Mouse (Mus musculus): Measurements from ENCODE around the gene Myo1a. TPM values are rescaled to one million over a fixed set of nuclear protein-coding genes. Genes with fewer than 3 reads are reported as not detected.
"Not testable (repeated sequence)": the region's sequence is repeated elsewhere in the genome, so short reads cannot be mapped to it uniquely, and the experiment has no call there.

Myo1a gene
- not detected for total RNA-seq (2021)

DNA sequence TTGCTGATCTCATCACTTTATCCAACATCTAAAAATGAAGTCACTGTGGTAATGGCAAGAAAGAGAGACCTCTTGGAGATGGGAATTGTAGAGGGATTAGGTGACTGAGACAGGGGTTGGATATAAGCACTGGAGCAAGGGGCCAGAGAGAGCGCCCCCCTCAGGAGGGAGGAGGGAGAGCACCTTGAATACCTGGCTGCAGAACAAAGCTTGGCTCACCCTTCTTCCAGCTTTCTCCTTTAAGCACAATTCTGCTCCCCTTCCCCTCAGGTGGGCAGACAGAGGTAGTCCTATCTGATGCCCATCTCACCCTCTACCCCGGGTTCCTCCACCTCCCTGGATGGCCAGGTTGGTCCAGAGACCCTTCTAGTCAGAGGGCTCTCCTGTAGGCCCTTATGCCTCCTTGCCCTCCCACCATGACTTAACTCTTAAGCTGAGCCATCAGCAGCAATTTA, at the start of gene Myo1a:
TSS of gene Myo1a (plus strand) at position 405 of the 455 bp plus-strand sequence.
- intact Hi-C loops (cut with DNase I), result no loop called here
- no peak for DNase-seq

DNA sequence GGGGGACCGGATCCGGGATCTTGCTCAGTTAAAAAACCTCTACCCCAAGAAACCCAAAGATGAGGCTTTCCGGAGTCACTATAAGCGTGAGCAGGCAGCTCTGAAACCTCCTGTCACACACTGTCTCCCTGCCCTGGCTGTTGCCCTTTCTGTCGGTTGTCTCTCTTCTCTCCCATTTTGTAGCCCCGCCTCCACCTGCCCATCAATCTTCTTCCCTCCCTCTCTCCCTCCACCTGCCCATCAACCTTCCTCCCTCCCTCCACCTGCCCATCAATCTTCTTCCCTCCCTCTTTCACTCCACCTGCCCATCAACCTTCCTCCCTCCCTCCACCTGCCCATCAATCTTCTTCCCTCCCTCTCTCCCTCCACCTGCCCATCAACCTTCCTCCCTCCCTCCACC, 47.4 kb upstream of the Myo1a start:
- DNase-seq; intact Hi-C loops (cut with DNase I): not testable (repeated sequence)

DNA sequence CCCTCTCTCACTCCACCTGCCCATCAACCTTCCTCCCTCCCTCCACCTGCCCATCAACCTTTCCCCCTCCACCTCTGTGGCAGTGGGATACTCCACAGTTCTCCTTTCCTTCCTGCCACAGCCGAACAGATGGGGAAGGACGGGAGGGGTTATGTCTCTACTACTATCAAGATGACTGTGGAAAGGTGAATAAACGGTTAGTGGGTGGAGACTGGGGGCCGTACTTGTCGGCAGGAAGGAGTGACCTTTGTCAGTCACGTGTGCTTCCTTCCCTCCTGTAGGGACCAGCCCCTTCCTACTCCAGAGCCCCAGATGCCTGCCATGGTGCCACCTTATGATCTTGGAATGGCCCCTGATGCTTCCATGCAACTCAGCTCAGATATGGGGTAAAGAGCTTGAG, 46.9 kb upstream of the Myo1a start:
- intact Hi-C loops (cut with DNase I), result no loop called here
- no peak for DNase-seq

DNA sequence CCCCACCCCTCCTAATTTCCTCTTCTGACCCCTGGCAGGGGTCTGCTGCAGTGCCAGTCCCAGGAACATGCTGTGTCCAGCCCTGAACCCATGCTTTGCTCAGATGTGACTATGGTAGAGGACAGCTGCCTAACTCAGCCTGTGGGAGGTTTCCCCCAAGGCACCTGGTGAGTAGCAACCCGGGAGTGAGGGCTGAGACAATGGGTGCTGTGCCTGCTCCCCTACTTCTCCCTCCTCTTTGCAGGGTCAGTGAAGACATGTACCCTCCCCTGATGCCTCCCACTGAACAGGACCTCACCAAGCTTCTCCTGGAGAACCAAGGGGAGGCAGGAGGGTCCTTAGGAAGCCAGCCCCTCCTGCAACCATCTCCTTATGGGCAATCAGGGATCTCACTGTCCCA, 45.4 kb upstream of the Myo1a start:
- no peak for DNase-seq
- intact Hi-C loops (cut with DNase I), result no loop called here

DNA sequence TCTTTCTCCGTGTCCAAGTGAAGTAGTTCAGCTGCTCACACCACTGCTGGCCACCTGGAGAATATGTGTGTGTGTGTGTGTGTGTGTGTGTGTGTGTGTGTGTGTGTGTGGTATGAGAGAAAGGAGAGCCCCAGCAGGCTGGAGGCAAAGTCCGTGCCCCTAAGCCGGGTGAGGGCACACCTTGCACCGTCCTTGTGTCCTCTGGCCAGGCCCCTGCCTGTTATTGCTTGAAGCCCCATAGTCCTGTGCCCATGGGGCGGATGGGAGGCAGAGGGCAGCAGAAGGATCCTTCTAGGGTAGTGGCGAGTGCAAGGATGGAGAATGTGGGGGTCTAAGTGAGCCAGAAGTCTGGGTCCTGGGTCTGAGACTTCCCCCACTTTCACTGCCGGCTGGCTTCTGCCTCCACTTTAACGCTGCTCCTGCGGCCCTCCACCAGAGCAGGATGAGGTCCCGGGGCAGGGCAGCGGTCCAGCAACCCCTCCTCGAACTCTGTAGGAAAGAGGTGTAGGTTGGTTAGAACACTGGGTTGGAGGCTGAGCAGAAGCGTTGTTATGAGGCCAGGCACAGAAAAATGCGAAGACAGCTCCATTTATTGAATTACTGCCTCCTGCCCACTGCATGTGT, 43.6 kb upstream of the Myo1a start:
- no peak for DNase-seq
- intact Hi-C loops (cut with DNase I), result loop anchor here (2.0 to 10.0 kb wide), 2 partner anchors 15 to 513 kb away; no protein-coding TSS in a partner anchor

DNA sequence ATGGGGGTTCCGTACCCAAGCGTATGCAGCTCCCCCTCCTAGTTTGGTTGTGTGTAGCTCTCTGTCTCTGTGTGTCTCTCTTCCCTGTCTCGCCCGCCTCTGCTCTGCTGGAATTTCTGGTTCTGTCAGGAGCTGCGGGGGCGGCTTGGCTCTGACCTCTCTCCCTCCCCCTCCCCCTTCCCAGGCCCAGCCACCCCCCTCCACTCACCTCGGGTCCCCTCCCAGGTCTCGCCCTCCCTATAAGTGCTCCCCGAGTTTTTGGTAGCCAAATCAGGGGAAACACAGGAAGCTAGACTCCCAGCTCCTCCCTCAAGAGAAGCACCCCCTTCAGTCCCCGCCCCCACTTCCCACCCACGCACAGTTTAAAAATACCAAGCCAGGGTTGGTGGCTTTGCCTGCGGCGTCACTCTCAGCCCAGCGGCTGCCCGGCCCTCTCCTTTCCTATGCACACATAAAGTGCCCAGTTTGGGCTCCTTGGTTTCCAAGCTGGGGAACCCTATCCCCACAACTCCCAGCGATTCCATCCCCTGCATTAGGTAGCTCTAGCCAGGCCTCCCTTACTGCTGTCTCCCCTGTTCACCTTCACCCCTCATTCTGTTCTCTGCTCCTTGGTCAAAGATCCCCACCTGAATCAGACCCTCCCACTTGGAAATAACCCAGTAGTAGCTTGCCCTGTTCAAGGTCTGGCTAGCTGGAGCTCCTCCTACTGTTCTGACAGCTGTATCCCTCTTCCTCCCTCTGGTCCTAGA, 42.9 kb upstream of the Myo1a start:
- peak; percentile 64 to 73 for DNase-seq
- intact Hi-C loops (cut with DNase I), result loop anchor here (2.0 to 10.0 kb wide), 2 partner anchors 15 to 513 kb away; no protein-coding TSS in a partner anchor

DNA sequence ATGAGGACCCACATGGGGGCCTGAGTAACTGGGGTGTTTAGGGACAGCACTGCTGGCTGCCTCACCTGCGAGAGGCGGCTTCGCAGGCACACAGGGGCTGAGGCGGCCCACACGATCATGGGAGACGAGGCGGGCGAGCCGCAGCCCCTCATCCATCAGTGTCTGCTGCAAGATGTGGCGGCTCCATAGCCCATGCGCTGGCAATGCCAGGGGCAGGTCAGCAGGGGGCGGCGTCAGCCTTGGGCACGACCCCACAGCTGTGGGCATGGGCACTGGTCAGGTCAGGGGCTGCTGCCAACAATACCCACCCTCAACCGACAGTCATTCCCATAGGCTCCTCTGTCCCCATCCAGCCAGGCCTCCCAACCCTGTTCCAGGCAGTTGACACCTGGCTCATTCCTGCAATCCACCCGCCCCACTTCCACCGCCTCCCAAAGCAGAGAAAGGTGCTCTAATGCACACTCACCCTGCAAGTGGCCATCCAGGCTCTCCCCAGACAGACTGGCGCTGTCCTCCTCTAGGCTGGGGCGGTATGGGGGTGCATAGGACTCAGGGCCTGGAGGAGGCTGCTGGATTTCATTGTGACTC, 42.2 kb upstream of the Myo1a start:
- intact Hi-C loops (cut with DNase I), result loop anchor here (10.0 kb wide), 1 partner anchor 512 kb away; no protein-coding TSS in a partner anchor
- no peak for DNase-seq

DNA sequence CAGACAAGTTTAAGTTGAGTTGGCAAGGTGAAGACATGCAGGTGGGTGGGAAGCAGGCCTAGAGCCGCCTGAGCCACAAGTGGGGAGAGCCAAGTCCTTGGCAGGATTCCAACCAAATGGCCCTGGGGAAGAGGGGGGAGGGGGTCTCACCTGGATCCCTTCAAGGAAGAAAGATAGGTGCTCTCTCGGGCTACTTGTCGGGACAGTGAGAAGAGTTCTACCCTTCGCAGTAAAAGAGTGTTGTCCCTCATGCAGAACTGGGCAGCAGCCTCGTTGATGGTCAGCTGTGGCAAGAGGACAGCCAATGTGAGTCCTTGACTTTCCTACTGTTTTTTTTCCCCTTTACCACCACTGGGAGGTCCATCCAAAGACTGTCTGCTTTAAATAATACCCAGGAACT, 41.4 kb upstream of the Myo1a start:
- DNase-seq, result no peak
- intact Hi-C loops (cut with DNase I), result loop anchor here (10.0 kb wide), 1 partner anchor 511 kb away; no protein-coding TSS in a partner anchor

DNA sequence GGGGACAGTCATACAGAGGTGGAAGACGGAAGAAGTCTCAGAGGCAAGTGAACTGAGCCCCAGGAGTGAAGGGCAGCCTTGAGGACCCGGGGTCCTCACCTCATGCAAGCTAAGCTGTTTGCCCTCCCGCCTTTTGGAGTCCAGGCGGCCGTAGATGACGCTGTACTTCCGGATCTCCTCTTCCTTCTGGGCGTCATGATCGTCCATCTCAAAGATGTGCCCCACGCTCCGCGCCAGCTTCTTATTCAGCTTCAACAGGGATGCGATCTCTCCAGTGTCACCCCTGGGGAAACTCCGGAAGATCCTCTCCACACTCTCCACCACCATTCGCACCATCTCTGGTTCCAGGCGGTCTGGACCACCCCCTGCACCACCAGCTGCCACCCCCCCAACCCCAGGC, 40.8 kb upstream of the Myo1a start:
- intact Hi-C loops (cut with DNase I), result loop anchor here (10.0 kb wide), 1 partner anchor 511 kb away; no protein-coding TSS in a partner anchor
- DNase-seq, result no peak

DNA sequence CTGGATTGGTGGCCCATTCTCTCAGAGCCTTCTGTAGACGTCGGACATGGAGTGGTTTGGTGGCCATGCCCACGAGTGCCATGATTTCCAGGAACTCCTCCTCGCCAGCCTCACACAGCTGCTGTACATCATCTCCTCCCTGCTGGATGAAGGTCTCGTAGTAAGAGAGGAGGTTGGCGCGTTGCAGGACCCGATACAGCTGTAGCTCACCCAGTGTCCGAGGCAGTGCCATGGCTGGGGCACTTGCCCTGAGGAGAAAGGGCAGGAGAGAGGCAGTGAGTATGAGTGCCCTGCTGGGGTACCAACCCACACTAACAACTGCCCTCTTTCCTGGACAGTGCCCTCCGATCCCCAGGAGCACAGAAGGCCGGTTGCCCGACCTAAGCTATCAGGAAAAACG, 40.1 kb upstream of the Myo1a start:
- DNase-seq, result no peak
- intact Hi-C loops (cut with DNase I), result loop anchor here (5.0 to 10.0 kb wide), 2 partner anchors 378 to 510 kb away; partner anchors contain the start of gene Mbd6

DNA sequence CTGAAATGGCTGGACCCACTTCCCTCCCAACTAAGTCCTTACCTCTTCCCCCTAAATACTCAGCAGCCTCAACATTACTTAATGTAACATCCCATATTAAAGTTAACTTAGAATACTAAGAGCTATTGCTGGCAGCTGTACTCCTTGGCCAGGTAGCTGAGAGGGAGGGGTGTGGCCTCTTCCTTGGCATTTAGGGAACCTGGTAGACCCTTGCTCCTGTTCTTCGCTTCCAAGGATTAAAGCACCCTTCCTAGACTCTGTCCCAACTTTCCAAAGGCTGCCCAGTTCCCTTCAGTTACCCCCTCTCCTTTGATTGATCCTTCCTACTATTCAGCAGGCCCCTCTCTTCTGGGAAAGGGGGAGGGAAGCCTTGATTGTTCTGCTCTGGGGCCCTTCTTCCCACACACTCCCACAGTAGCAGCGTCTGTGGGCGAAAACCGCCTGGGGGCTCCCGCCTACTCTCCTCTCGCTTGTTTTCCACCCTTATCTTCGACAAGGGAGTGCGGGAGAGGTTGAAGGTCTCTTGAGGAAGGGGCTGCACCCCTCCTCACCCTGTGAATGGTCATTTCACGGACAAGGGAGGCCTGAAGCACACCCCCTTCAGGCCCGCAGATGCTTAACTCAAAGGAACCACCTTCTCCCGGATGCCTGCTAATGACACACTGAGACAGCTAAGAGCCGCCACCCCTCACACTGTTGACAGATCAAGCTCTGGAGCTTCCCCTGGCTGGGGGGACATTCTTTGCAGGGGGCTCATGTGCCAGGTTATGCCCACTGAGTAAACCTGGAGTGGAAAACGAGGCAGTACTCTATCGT, 39.4 kb upstream of the Myo1a start:
- intact Hi-C loops (cut with DNase I), result loop anchor here (1.0 to 10.0 kb wide), 3 partner anchors 22 to 509 kb away; partner anchors contain the start of gene Mbd6
- DNase-seq, result peak in 1 of 2 experiments; percentile 52

DNA sequence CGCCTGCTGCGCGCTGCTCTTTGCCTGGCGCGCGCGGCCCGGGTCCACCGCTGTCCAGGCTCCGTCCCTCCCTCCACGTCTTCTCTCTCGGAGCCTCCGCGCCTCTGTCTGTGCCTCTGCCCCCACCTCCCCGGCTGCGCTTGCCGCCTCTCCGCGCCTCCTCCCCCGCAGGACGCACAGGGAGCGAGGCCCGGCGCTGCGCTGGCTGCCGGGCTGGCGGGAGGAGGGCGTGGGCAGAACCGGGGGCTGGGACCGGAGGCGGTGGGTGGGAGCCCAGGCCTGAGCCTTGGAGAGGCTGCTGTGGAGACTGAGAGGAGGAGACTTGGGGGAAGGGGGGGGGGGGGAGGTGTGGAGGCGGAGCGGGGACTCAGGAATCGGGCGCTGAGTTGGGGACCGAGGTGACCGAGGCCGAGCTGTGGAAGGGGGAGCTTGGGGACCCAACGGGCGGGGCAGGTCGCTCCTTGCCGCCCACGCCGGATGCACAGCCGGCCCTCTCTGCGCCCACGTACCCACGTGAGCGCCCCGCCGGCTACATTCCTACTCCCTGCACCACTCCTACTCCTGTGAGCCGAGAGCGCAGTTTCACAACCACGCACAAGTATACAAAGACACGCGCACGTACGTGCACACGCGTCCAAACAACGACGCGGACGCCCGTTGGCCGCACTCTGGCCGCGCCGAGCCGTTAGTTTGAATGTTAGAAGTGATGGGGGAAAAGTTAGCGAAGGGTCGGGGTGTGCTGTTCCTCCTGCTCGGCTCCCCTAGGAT, 38.3 kb upstream of the Myo1a start, which contains the start of gene Nemp1:
TSS of gene Nemp1 (plus strand) at position 401 of the 768 bp plus-strand sequence.
- intact Hi-C loops (cut with DNase I), result loop anchor here (1.0 to 10.0 kb wide), 3 partner anchors 23 to 508 kb away; partner anchors contain the start of gene Mbd6
- peak; percentile 86 to 90 for DNase-seq

DNA sequence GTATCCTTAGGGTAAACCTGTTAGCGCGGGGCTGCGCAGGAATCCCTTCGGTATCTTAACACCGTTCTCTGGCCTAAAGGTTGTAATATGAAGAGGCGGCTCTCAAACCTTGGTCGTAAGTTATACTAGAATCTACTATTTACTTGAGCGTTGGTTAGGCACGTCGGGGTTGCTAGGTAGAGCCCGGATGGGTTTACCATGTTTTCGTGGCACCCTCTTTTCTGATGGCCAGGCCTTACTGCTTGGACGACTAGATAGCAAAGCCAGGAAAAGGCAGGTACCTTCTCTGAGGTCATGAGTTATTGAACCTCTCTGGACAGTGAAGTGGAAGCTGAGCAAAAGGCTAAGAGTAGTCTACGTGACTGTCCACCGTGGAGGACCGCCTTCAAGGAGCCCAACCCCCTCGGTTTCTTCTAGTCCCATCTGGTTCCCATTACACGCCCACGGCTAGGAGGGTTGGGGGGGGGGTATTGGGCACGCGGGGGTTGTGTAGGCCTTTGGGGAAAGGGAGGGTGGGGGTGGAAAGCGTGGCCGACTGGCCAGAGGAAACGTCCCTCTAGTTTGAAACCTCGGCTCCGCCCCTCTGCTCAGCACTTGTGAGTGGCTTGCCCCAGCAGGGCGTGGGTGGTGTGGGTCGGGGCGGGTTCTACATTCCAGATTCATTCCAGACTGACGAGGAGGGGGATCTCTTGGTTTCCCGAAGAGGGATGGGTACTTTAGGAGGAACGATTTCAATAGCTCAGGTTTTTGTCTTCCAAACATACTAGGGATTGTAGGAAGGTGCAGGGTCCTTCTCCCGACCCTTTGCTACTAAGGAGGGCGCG, 37.5 kb upstream of the Myo1a start:
- peak; percentile 83 to 87 for DNase-seq
- intact Hi-C loops (cut with DNase I), result loop anchor here (5.0 to 10.0 kb wide), 2 partner anchors 380 to 507 kb away; partner anchors contain the start of gene Mbd6

DNA sequence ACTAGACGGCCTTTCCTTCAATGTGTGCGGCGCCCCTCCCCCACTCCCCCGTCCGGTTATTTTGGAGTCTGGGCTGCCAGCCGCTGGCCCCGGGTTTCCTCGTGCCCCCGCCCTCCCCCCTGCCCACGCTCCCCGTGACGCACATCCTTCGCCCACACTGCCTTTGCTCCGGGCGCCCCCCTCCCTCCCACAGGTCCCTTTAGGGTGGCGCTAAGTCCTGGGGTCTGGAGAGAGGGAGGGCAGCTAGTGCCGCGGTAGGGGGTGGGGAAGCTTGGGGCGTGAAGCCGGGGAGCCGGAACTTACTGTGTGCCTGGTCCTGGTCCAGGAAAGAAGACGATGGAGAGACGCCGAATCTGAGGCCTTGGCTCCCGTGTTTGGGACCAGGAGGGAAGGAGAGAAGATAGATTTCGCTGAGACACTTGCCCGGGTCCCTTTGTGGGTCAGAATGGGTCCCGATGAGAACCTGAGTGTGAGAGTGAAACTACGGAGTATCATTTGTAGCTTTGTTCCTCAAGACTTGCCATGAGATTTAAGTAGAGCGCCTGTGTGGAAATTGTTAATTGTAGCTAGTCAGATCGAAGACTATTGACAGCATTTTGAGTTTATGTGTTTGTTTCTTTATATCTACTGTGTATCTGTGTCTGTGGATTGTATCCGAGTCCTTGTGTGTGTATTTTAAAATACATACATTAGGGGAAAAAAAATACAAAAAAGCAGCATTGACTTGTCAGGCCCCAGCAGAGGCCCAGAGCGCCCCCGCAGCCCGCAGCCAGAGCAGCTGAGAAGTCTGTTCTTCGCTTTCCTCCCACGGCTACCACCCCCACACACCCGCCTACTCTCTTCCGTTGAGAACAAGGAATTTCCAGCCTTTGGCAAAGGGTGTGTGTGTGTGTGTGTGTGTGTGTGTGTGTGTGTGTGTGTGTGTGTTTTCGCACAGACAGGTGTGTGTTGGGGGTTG, 36.6 kb upstream of the Myo1a start, which contains the start of gene Nab2:
TSS of gene Nab2 (minus strand) at position 476 of the 958 bp plus-strand sequence.
- intact Hi-C loops (cut with DNase I), result loop anchor here (5.0 to 10.0 kb wide), 2 partner anchors 381 to 506 kb away; partner anchors contain the start of gene Mbd6
- peak; percentile 80 to 84 for DNase-seq

DNA sequence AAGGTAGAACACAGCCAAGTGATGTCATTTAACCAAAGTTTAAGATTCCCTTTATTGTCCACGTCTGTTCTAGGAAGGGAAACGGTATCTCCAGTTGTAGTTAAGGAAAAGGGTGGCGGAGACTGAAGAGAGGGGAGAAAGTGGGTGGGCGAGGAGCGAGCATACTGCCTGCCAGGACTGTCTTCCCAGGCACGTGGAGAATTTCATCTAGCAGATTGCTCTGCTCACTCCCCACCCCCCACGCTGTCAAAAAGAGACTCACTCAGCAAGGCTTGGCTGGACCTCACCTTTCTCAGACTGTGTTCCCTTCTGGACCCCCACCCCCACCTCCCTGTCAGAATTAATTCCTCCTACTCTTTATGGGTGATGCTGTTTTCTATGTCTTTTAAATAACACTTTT, 35.8 kb upstream of the Myo1a start:
- DNase-seq, result no peak
- intact Hi-C loops (cut with DNase I), result loop anchor here (5.0 to 10.0 kb wide), 2 partner anchors 382 to 506 kb away; partner anchors contain the start of gene Mbd6

DNA sequence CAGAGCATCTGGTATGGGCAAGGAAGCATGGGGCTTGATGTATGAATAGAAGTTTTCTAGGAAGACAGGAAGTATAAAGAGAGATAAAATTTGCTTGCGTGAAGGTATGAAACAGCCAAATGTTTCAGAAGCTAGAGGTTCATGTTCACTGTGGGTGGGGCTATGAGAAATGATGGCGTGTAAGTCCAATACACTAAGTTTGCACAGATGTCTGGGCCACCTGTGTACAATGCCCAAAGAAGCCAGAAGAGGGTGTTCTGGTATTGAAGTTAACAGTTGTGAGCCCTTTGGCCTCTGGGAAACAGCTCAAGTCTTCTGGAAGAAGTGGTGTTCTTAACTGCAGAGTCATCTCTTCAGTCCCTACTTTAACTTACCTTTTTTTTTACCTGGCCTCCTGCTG, 34.8 kb upstream of the Myo1a start:
- intact Hi-C loops (cut with DNase I), result no loop called here
- DNase-seq, result no peak

DNA sequence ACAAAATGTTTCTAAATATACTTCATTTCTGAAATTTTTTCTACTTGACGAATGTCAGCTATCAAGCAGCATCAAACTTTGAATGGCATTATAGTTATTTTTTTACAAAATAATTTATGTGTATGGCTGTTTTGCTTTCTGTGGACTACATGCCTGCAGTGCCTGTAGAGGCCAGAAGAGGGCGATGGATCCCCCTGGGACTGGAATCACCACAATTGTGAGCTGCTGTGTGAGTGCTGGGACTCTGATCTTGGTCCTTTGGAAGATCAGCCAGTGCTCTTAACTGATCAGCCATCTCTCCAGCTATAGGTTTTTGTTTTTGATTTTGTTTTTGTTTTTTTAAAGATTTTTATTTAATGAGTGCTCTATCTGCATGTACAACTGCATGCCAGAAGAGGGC, 33.7 kb upstream of the Myo1a start:
- no peak for DNase-seq
- intact Hi-C loops (cut with DNase I), result no loop called here

All from heart, postnatal 36 days (tissue).